Mouse (Mus musculus) intestine, embryonic 15.5 days (tissue): ENCODE measurements at regions not wholly inside any gene's neighbourhood (a gene's known extent, or its start where the extent isn't known, plus 50 kb on each side); places are given as distances from the start of the nearest gene placed in this dataset.

Experiments used
- ATAC-seq: fragments of 200-750 bp; cut with Nextera tagmentation; 2 replicates; pipeline ENCODE4 v1.8.0; 2017; ENCODE audit warnings: moderate TSS enrichment, moderate library complexity
- H3K27ac ChIP-seq: fragments of 300-500 bp; sonication (generic); 2 replicates; pipeline ENCODE4 v1.5.1; 2015; ENCODE audit warnings: mild to moderate bottlenecking, inconsistent platforms
- H3K27me3 ChIP-seq: fragments of 300-500 bp; sonication (generic); replicated peaks from 2 replicates; pipeline ENCODE4 v1.6.1; 2015; ENCODE audit warnings: inconsistent platforms
- H3K36me3 ChIP-seq: fragments of 300-500 bp; sonication (generic); 2 replicates; pipeline ENCODE4 v1.6.1; 2015; ENCODE audit warnings: inconsistent platforms
- H3K4me1 ChIP-seq: fragments of 300-500 bp; sonication (generic); replicated peaks from 2 replicates; pipeline ENCODE4 v1.6.1; 2015; ENCODE audit warnings: inconsistent platforms
- H3K4me2 ChIP-seq: fragments of 300-500 bp; sonication (generic); replicated peaks from 2 replicates; pipeline ENCODE4 v1.6.1; 2015; ENCODE audit warnings: mild to moderate bottlenecking, inconsistent platforms
- H3K4me3 ChIP-seq: fragments of 300-500 bp; sonication (generic); replicated peaks from 2 replicates; pipeline ENCODE4 v1.5.1; 2015; ENCODE audit warnings: inconsistent platforms
- H3K9ac ChIP-seq: fragments of 300-500 bp; sonication (generic); 2 replicates; pipeline ENCODE4 v1.6.1; 2015; ENCODE audit warnings: inconsistent platforms
- H3K9me3 ChIP-seq: fragments of 300-500 bp; sonication (generic); 2 replicates; pipeline ENCODE4 v1.6.1; 2016; ENCODE audit warnings: inconsistent platforms
- WGBS: fragments of 180-500 bp; shearing (Covaris S2); methylation state at CpG from one replicate; pipeline ENCODE4 v1.1.7; 2015; 5-methylcytosine and 5-hydroxymethylcytosine counted together

GRCm38 (mm10) chr4:131100796-131101156 is 156.6 kb downstream of the Matn1 start:
- no peaks in the 10 kb centered on the region for H3K9me3 ChIP-seq
- H3K4me3 ChIP-seq = no peak overlapping the region
- WGBS = 18% methylated on average over 13 of the region's 13 CpGs
- no peak overlapping the region for H3K9ac ChIP-seq
- no peak overlapping the region for H3K27ac ChIP-seq
- H3K4me1 ChIP-seq = no peaks in the 10 kb centered on the region
- peak overlapping the region; percentile 36 for H3K4me2 ChIP-seq
- ATAC-seq = no peak
- H3K27me3 ChIP-seq = no peaks in the 10 kb centered on the region
- H3K36me3 ChIP-seq = no peaks in the 10 kb centered on the region

- no peak overlapping the region for H3K9ac ChIP-seq
- H3K27me3 ChIP-seq = no peaks in the 10 kb centered on the region
- ATAC-seq = no peak
- H3K4me2 ChIP-seq = no peak overlapping the region
- H3K4me1 ChIP-seq = no peaks in the 10 kb centered on the region
- H3K4me3 ChIP-seq = no peak overlapping the region
- 66% methylated on average over 4 of the region's 4 CpGs for WGBS
- no peak overlapping the region for H3K27ac ChIP-seq
- no peaks in the 10 kb centered on the region for H3K36me3 ChIP-seq
- no peaks in the 10 kb centered on the region for H3K9me3 ChIP-seq
These were observed 158.0 kb downstream of the Matn1 start for GRCm38 (mm10) chr4:131102163-131102562.

- Histone ChIP-seq H3K4me2 (no peak overlapping the region), H3K9ac (no peak overlapping the region), H3K36me3 (no peaks in the 10 kb centered on the region), H3K9me3 (no peaks in the 10 kb centered on the region), H3K27ac (no peak overlapping the region), H3K4me3 (no peak overlapping the region), H3K27me3 (no peaks in the 10 kb centered on the region), H3K4me1 (no peaks in the 10 kb centered on the region)
- ATAC-seq = no peak
- 76% methylated on average over 13 of the region's 13 CpGs for WGBS
These were observed 163.1 kb downstream of the Matn1 start for GRCm38 (mm10) chr4:131107127-131107857.

- Histone ChIP-seq H3K36me3 (no peaks in the 10 kb centered on the region), H3K27me3 (no peaks in the 10 kb centered on the region), H3K4me2 (no peak overlapping the region), H3K4me1 (no peaks in the 10 kb centered on the region), H3K27ac (no peak overlapping the region), H3K9ac (no peak overlapping the region), H3K9me3 (no peaks in the 10 kb centered on the region), H3K4me3 (no peak overlapping the region)
- WGBS = 77% methylated on average over 6 of the region's 6 CpGs
- no peak for ATAC-seq
These were observed 168.4 kb downstream of the Matn1 start for GRCm38 (mm10) chr4:131112536-131112935.

- Histone ChIP-seq H3K36me3 (no peaks in the 10 kb centered on the region), H3K9ac (no peak overlapping the region), H3K27ac (no peak overlapping the region), H3K27me3 (no peaks in the 10 kb centered on the region), H3K4me1 (no peaks in the 10 kb centered on the region), H3K4me2 (no peak overlapping the region), H3K9me3 (no peaks in the 10 kb centered on the region), H3K4me3 (no peak overlapping the region)
- ATAC-seq = no peak
- WGBS = 54% methylated on average over 10 of the region's 10 CpGs
These were observed 169.6 kb downstream of the Matn1 start for GRCm38 (mm10) chr4:131113727-131114303.

GRCm38 (mm10) chr4:131115247-131115646 is 171.1 kb downstream of the Matn1 start:
- Histone ChIP-seq H3K9ac (no peak overlapping the region), H3K4me3 (no peak overlapping the region), H3K4me1 (no peaks in the 10 kb centered on the region), H3K27me3 (no peaks in the 10 kb centered on the region), H3K27ac (no peak overlapping the region), H3K9me3 (no peaks in the 10 kb centered on the region), H3K36me3 (no peaks in the 10 kb centered on the region), H3K4me2 (no peak overlapping the region)
- ATAC-seq = no peak
- WGBS = 12% methylated on average over 5 of the region's 5 CpGs

GRCm38 (mm10) chr4:131118586-131118985 is 174.4 kb downstream of the Matn1 start:
- no peak overlapping the region for H3K4me2 ChIP-seq
- H3K9ac ChIP-seq = no peak overlapping the region
- H3K4me1 ChIP-seq = no peaks in the 10 kb centered on the region
- no peaks in the 10 kb centered on the region for H3K36me3 ChIP-seq
- WGBS = 65% methylated on average over 4 of the region's 4 CpGs
- H3K9me3 ChIP-seq = no peaks in the 10 kb centered on the region
- H3K4me3 ChIP-seq = no peak overlapping the region
- no peak overlapping the region for H3K27ac ChIP-seq
- no peaks in the 10 kb centered on the region for H3K27me3 ChIP-seq
- no peak for ATAC-seq

GRCm38 (mm10) chr4:131119621-131120020 is 175.4 kb downstream of the Matn1 start:
- Histone ChIP-seq H3K27ac (no peak overlapping the region), H3K4me2 (no peak overlapping the region), H3K9me3 (no peaks in the 10 kb centered on the region), H3K27me3 (no peaks in the 10 kb centered on the region), H3K9ac (no peak overlapping the region), H3K4me3 (no peak overlapping the region), H3K4me1 (no peaks in the 10 kb centered on the region), H3K36me3 (no peaks in the 10 kb centered on the region)
- ATAC-seq = no peak
- 91% methylated on average over 2 of the region's 2 CpGs for WGBS

GRCm38 (mm10) chr4:131120680-131121079 is 176.5 kb downstream of the Matn1 start:
- Histone ChIP-seq H3K9ac (no peak overlapping the region), H3K4me2 (no peak overlapping the region), H3K4me1 (no peaks in the 10 kb centered on the region), H3K9me3 (no peaks in the 10 kb centered on the region), H3K36me3 (no peaks in the 10 kb centered on the region), H3K27me3 (no peaks in the 10 kb centered on the region), H3K27ac (no peak overlapping the region), H3K4me3 (no peak overlapping the region)
- 93% methylated on average over 5 of the region's 5 CpGs for WGBS
- no peak for ATAC-seq

- Histone ChIP-seq H3K4me3 (no peak overlapping the region), H3K27ac (no peak overlapping the region), H3K9ac (no peak overlapping the region), H3K4me2 (no peak overlapping the region), H3K9me3 (no peaks in the 10 kb centered on the region), H3K36me3 (no peaks in the 10 kb centered on the region), H3K27me3 (no peaks in the 10 kb centered on the region), H3K4me1 (no peaks in the 10 kb centered on the region)
- ATAC-seq = no peak
- WGBS = 43% methylated on average over 7 of the region's 7 CpGs
These were observed 181.8 kb downstream of the Matn1 start for GRCm38 (mm10) chr4:131125975-131126374.

GRCm38 (mm10) chr4:131126901-131127300 is 182.7 kb downstream of the Matn1 start:
- H3K27me3 ChIP-seq = no peaks in the 10 kb centered on the region
- no peaks in the 10 kb centered on the region for H3K4me1 ChIP-seq
- ATAC-seq = no peak
- H3K27ac ChIP-seq = no peak overlapping the region
- no peak overlapping the region for H3K4me2 ChIP-seq
- H3K9ac ChIP-seq = no peak overlapping the region
- WGBS = 77% methylated on average over 6 of the region's 6 CpGs
- no peak overlapping the region for H3K4me3 ChIP-seq
- no peaks in the 10 kb centered on the region for H3K9me3 ChIP-seq
- no peaks in the 10 kb centered on the region for H3K36me3 ChIP-seq

GRCm38 (mm10) chr4:131128646-131129045 is 184.5 kb downstream of the Matn1 start:
- Histone ChIP-seq H3K4me3 (no peak overlapping the region), H3K4me1 (no peaks in the 10 kb centered on the region), H3K9me3 (no peaks in the 10 kb centered on the region), H3K36me3 (no peaks in the 10 kb centered on the region), H3K9ac (no peak overlapping the region), H3K27ac (no peak overlapping the region), H3K27me3 (no peaks in the 10 kb centered on the region), H3K4me2 (no peak overlapping the region)
- 42% methylated on average over 3 of the region's 3 CpGs for WGBS
- no peak for ATAC-seq

GRCm38 (mm10) chr4:131132201-131132600 is 188.0 kb downstream of the Matn1 start:
- ATAC-seq = no peak

More at GRCm38 (mm10) chr4:131132201-131132600, 188.0 kb downstream of the Matn1 start:
- H3K27ac ChIP-seq = no peak overlapping the region
- no peak overlapping the region for H3K4me3 ChIP-seq
- H3K4me2 ChIP-seq = no peak overlapping the region
- no peaks in the 10 kb centered on the region for H3K4me1 ChIP-seq
- no peaks in the 10 kb centered on the region for H3K27me3 ChIP-seq
- no peak overlapping the region for H3K9ac ChIP-seq
- H3K36me3 ChIP-seq = no peaks in the 10 kb centered on the region
- WGBS = 14% methylated on average over 1 of the region's 1 CpGs
- no peaks in the 10 kb centered on the region for H3K9me3 ChIP-seq
